Mouse (Mus musculus): ENCODE data around the gene Wrap53. TPM values are rescaled to one million over a fixed set of nuclear protein-coding genes. Genes with fewer than 3 reads are reported as not detected.
A peak's percentile ranks its signal among the peaks of the same experiment; 100 is the strongest.
"Not testable (repeated sequence)": the region's sequence is repeated elsewhere in the genome, so short reads cannot be mapped to it uniquely, and the experiment has no call there.

Gene Wrap53
- 10 to 100 TPM; 14.3 to 14.8 TPM for total RNA-seq (2021)
- long read RNA-seq, transcript Wrap53-201 (10 exons, 1,891 nt): major isoform, 13 of 18 reads
- long read RNA-seq, partial matches to known transcripts: 2 of 18 reads
- long read RNA-seq, other reads (novel, unspliced or antisense): 3 of 18 reads

GRCm38 (mm10) chr11:69580091-69580514 is at the start of gene Wrap53, which contains the start of gene Trp53:
Gene Wrap53 (minus strand): TSS chr11:69580255.
Gene Trp53 (plus strand): TSS chr11:69580359.
- peak; percentile 89 to 93 for DNase-seq (ENCODE audit: low spot score in 2 of 2)

GRCm38 (mm10) chr11:69629802-69630201 is 49.7 kb upstream of the Wrap53 start:
- no peak for DNase-seq (ENCODE audit: low spot score in 2 of 2)

- DNase-seq (ENCODE audit: low spot score in 2 of 2): peak in 1 of 2 experiments; percentile 74
These were observed 48.2 kb upstream of the Wrap53 start for GRCm38 (mm10) chr11:69628286-69628685.

DNA sequence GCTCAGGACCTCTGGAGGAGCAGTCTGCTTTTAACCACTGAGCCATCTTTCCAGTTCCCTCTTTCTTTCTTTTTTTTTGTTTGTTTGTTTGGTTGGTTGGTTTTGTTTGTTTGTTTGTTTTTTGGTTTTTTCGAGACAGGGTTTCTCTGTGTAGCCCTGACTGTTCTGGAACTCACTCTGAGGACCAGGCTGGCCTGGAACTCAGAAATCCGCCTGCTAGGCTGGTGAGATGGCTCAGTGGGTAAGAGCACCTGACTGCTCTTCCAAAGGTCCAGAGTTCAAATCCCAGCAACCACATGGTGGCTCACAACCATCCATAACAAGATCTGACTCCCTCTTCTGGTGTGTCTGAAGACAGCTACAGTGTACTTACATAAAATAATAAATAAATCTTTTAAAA is 44.3 kb upstream of the Wrap53 start:
- not testable (repeated sequence) for DNase-seq (ENCODE audit: low spot score in 2 of 2)

GRCm38 (mm10) chr11:69623006-69623405 is 43.0 kb upstream of the Wrap53 start:
- no peak for DNase-seq (ENCODE audit: low spot score in 2 of 2)

DNA sequence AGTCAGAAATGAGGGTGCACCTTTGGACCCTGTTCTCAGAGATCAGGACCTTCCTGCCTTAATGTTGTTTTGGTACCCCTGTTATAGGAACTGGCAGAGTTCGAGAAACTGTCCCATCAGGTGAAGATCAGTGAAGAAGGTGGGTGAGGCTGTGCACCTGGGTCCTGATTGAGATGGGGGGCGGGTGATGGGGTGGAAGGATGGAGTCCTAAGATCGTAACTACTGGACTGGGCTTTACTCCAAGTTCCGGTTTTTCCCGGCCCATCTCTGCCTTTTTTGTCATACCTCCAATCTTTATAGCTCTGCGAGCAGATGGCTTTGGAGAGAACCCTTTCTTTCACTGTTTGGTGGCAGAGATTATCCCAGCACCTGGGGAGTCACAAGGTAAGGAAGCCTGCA is 42.4 kb upstream of the Wrap53 start:
- DNase-seq (ENCODE audit: low spot score in 2 of 2): no peak

- DNase-seq (ENCODE audit: low spot score in 2 of 2): peak in 1 of 2 experiments; percentile 54
These were observed 41.7 kb upstream of the Wrap53 start, which contains the start of gene Sat2 for GRCm38 (mm10) chr11:69621571-69622268. Gene Sat2 (plus strand): TSS chr11:69622024.

DNA sequence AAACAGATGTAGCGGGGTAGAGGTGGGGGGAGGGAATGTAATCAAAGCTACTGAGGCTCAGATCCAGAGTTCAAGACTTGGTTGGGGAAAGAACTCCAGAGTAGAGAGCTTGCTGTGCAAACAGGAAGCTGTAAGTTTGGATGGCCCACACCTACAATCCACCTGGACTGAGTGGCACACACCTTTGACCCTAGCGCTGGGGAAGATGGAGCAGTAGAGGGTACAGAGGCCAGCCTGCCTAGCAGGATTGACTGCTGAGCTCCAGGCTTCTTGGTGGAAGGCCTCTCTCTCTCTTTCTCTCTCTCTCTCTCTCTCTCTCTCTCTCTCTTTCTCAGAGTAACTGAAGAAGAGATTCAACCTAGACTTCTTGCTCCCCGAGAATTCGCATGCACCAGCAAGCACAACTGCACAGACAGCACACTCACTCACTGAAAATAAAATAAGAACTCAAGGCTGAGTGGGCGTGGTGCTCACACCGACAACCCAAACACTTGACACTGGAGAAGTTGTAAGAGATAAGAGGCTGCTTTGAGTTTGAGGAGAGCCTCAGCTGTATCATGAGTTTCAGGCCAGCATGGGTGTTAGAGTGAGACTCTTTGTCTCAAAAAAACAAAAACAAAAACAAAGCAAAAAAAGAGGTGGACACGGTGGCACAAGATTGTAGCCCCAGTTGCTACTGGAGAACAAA is 40.5 kb upstream of the Wrap53 start:
- DNase-seq (ENCODE audit: low spot score in 2 of 2): no peak

GRCm38 (mm10) chr11:69617805-69618204 is 37.8 kb upstream of the Wrap53 start, which contains the start of gene Shbg:
Gene Shbg (minus strand): TSS chr11:69617905.
- no peak for DNase-seq (ENCODE audit: low spot score in 2 of 2)

DNA sequence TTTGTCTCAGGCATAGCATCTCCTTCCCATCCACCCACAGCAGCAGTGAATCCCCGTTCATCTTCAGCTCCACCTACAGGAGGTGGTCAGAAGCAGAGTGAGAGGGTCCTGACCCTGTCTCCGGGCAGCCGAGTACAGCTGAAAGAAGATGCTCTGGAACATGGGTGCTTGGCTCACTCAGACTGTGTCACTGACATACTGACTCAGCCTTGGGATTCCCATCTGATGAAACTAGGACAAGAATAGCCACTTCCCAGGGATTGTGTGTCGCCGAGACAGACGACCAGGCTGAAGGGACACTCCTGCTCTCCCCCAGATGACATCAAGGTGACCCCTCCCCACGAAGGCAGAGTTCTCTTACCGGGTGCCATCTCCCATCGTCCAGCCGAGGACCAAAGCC is 36.7 kb upstream of the Wrap53 start:
- no peak for DNase-seq (ENCODE audit: low spot score in 2 of 2)

- DNase-seq (ENCODE audit: low spot score in 2 of 2): not testable (repeated sequence)
These were observed 34.2 kb upstream of the Wrap53 start for GRCm38 (mm10) chr11:69614257-69614588.

- peak; percentile 57 to 82 for DNase-seq (ENCODE audit: low spot score in 2 of 2)
These were observed 33.6 kb upstream of the Wrap53 start for GRCm38 (mm10) chr11:69613553-69614256.

DNA sequence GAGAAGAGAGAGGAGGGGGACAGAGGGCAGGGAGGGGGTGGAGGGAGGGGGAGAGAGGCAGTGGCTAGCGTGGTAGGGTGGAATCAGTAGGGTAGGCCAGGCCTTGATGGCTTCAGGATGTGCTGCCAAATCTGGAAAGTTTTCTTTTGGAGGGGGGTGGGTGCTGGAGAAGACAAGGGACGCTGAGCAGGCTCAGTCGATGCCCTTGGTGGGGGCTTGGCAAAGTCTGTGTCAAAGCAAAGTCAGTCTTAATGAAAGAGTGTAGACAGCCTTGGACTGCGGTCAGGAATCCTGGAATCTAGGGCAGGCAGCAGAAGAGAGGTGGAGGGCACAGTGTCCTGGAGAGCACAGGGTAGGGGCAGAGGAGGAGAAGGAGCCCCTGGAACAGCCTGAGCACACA is 30.8 kb upstream of the Wrap53 start:
- DNase-seq (ENCODE audit: low spot score in 2 of 2): peak in 1 of 2 experiments; percentile 37

- DNase-seq (ENCODE audit: low spot score in 2 of 2): no peak
These were observed 29.4 kb upstream of the Wrap53 start for GRCm38 (mm10) chr11:69609416-69609815.

- no peak for DNase-seq (ENCODE audit: low spot score in 2 of 2)
These were observed 28.5 kb upstream of the Wrap53 start for GRCm38 (mm10) chr11:69608525-69608924.

- DNase-seq (ENCODE audit: low spot score in 2 of 2): no peak
These were observed 26.8 kb upstream of the Wrap53 start for GRCm38 (mm10) chr11:69606832-69607231.

DNA sequence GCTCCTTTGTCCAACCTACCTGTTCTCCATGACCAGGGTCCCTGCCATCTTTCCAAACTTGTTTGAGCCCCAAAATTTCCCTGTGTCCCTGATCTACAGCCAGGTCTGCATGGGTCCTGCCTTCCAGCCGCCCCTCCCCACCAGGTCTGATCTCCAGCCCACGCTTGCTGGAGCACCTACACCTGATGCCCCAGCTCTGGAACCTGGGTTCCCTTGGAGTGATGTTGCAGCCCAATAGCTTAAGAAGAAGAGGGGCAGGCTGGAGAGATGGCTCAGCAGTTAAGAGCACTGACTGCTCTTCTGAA is 26.4 kb upstream of the Wrap53 start:
- DNase-seq (ENCODE audit: low spot score in 2 of 2): no peak

DNA sequence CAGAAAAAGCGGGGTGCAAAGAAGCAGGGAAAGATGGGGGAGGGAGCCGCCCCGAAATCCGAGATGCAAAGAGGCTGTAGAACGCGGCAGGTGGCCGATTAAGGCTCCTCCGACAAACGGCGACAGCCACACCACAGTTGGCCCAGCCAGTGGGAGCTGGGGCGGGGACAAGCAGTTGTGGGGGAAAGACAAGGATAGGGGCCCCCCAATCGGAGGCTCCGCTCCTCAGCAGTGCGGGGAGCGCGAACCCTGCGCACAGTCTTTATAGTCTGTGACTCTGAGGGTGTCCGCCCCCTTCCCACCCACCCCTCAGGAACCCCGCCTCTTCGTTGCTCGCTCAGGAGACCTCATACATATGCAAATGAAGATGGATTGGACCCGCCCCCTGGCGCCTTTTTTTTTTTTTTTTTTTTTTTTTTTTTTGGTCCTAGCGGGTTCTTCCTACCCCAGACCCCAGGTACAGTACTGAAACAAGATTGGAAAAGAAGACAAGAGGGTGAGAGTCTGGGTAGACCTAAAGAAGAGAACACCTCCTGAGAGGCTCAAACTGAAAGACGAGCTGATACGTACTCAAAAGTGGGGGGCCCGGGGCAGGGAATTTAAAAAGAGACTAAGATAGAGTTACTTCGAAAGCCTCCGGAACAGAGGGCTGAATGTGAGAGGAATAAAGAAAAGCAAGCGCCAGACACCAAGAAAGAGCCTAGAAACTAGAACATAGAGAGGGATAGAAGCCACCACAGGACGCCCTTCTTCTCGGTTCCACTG is 25.9 kb upstream of the Wrap53 start, which contains the start of gene Atp1b2:
Gene Atp1b2, minus strand, starts transcription at position 217 of the 765 bp plus-strand sequence.
- peak; percentile 84 to 85 for DNase-seq (ENCODE audit: low spot score in 2 of 2)

DNA sequence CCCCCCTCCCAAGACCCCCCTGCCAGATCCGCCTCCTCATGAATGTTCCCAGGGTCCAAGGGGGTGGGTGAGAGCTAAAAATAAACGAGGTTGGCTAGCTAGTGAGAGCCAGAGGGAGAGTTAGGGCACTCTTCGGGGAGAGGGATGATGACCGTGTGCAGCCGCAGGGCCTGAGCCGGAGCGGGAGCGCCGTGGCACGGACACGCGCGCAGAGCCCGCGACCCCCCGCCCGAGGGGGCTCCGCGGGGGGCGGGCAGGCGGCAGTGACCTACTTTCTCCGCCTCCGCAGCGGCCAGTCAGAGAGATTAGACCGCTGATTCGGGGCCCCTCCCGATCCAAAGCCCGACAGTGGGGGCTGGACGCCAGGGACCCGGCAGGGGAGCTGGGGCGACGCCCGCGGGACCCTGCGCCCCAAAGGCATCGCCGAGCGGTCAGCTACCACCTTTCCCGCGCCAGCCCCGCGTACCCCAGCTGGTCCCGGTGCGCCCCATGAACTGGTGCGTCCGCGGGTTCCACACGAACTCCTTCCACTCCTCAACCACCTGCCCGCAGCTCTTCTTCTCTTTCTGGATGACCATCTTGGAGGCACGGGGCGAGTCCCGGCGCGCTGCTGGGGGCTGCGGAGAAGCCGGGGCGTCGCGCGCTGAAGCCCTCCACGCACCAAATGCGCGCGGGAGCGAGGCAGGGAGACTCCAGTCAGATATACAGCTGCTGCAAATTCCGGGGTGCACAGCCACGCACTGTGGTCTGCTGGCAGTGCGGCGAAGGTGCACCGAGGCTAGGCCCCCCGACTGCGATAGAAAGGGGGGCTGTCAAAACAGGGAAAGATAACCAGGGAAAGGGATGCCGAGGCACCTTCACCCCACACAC is 25.0 kb upstream of the Wrap53 start:
- DNase-seq (ENCODE audit: low spot score in 2 of 2): peak in 1 of 2 experiments; percentile 33

DNA sequence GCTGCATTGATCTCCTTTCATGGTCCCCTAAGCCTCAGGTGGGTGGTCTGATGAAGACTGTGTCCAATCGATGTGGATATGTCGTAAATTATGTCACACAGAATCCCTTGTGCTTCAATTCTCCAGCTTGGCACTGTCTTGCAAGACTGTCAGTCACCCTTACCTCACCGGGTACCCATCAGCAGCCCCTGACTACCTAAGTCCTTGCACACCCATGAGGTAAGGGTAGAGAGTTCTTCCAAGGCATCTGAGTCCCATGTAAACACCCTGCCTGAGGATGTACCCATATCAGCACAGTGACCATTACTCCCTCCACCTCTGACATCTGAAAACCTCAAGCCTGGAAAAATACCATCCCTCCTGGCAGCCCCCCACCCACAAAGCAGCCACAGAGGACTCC is 24.3 kb upstream of the Wrap53 start:
- no peak for DNase-seq (ENCODE audit: low spot score in 2 of 2)

Data from layer of hippocampus, adult 18-20 months (tissue).